ENCODE assay signal across 7 mouse cellular contexts in the genomic region with DNA sequence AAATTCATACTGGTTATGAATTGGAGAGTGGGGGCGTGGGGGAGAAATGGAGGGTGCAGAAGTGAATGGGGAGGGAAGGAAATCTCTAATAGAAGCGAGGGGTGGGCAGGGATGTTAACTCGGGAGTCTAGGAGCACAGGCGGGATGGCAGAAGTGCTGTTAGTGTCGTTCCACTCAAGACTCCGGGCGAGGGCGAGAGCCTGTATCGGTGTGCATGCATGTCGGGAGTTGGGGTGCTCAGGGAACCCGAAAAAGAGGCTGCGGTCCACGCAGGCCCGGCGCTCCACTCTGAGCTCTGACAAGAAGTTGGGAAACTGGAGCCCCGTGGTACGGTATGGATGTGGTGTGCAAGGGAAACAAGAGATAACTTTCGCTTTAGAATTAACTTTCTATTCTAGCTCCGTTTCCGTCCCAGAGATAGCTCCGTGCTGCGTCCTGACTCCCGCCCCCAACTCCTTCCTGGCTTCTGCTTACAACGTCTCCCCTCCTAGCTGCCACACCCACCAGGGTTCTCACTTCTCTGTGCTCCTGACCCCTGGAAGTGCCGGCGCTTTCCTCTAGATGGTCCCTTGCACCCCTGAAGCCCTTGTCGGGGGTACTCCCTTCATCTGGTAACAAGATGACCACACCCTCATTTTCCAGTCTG. TPM values are rescaled to one million over a fixed set of nuclear protein-coding genes. Genes with fewer than 3 reads are reported as not detected.
A peak's percentile ranks its signal among the peaks of the same experiment; 100 is the strongest.
DNase-seq lines count a peak whose midpoint lies in the region; ATAC-seq and TF ChIP-seq lines count a peak whose summit lies in the region.

No protein-coding gene starts in this region.

- peaks cover 38% of the 10 kb centered on the region for H3K27me3 ChIP-seq in spleen, adult 2 months (ENCODE audit: control insufficient read depth, insufficient read depth, low read length)
- H3K27me3 ChIP-seq in forebrain, embryonic 10.5 days (ENCODE audit: poor library complexity, severe bottlenecking), result peaks cover 92% of the 10 kb centered on the region
- H3K27me3 ChIP-seq in limb, embryonic 12.5 days, result peaks cover 92% of the 10 kb centered on the region
- H3K27me3 ChIP-seq in neural tube, embryonic 15.5 days (replicated peaks), result peaks cover 63% of the 10 kb centered on the region

- no peak for ATAC-seq in limb, embryonic 12.5 days (ENCODE audit: insufficient number of reproducible peaks, insufficient read depth, low FRiP score, low TSS enrichment, low read depth)
- no peak for ATAC-seq in neural tube, embryonic 15.5 days (ENCODE audit: low FRiP score)

- no peak for DNase-seq in spleen, adult 2 months (ENCODE audit: low read depth in 1 of 2, low spot score in 2 of 2)
- DNase-seq in spleen, postnatal 4 days (ENCODE audit: low spot score in 2 of 2), result no peak
- no peak for DNase-seq in forebrain, embryonic 10.5 days (ENCODE audit: extremely low spot score, low spot score)
- no peak for DNase-seq in ovary, postnatal 36 days (ENCODE audit: low spot score)
- no peak for DNase-seq in cerebellum, adult 8-10 months

- H3K36me3 ChIP-seq in spleen, adult 2 months (ENCODE audit: control insufficient read depth, insufficient read depth, low read length), result no peaks in the 10 kb centered on the region
- H3K36me3 ChIP-seq in forebrain, embryonic 10.5 days (replicated peaks), result no peaks in the 10 kb centered on the region
- no peaks in the 10 kb centered on the region for H3K36me3 ChIP-seq in limb, embryonic 12.5 days
- no peaks in the 10 kb centered on the region for H3K36me3 ChIP-seq in neural tube, embryonic 15.5 days

- peak overlapping the region; percentile 50 for H3K4me3 ChIP-seq in spleen, adult 2 months (ENCODE audit: extremely low read depth, insufficient read depth, insufficient read length)
- peak overlapping the region; percentile 40 for H3K4me3 ChIP-seq in forebrain, embryonic 10.5 days
- peak overlapping the region; percentile 35 for H3K4me3 ChIP-seq in limb, embryonic 12.5 days (replicated peaks)
- H3K4me3 ChIP-seq in neural tube, embryonic 15.5 days (replicated peaks), result peak overlapping the region; percentile 60

- no peak overlapping the region for H3K27ac ChIP-seq in spleen, adult 2 months (ENCODE audit: insufficient read depth, low read length)
- no peak overlapping the region for H3K27ac ChIP-seq in forebrain, embryonic 10.5 days
- H3K27ac ChIP-seq in limb, embryonic 12.5 days, result no peak overlapping the region
- no peak overlapping the region for H3K27ac ChIP-seq in neural tube, embryonic 15.5 days (replicated peaks)

- TF ChIP-seq CTCF in spleen, adult 2 months (IDR thresholded peaks at IDR 0.05; ENCODE audit: extremely low read depth, insufficient read depth, insufficient read length, insufficient replicate concordance), result no peak

- H3K9me3 ChIP-seq in forebrain, embryonic 10.5 days, result peaks cover 7% of the 10 kb centered on the region
- peaks cover 8% of the 10 kb centered on the region for H3K9me3 ChIP-seq in limb, embryonic 12.5 days
- H3K9me3 ChIP-seq in neural tube, embryonic 15.5 days (replicated peaks), result no peaks in the 10 kb centered on the region

- H3K9ac ChIP-seq in limb, embryonic 12.5 days (replicated peaks), result no peak overlapping the region
- H3K9ac ChIP-seq in neural tube, embryonic 15.5 days (replicated peaks), result no peak overlapping the region

- H3K4me2 ChIP-seq in limb, embryonic 12.5 days, result peak overlapping the region; percentile 54
- H3K4me2 ChIP-seq in neural tube, embryonic 15.5 days, result peak overlapping the region; percentile 99

- H3K4me1 ChIP-seq in spleen, adult 2 months (ENCODE audit: control insufficient read depth, insufficient read depth, insufficient read length), result peaks cover 4% of the 10 kb centered on the region
- H3K4me1 ChIP-seq in forebrain, embryonic 10.5 days, result peaks cover 57% of the 10 kb centered on the region
- peaks cover 36% of the 10 kb centered on the region for H3K4me1 ChIP-seq in limb, embryonic 12.5 days (replicated peaks)
- H3K4me1 ChIP-seq in neural tube, embryonic 15.5 days, result peaks cover 38% of the 10 kb centered on the region

- WGBS in spleen, adult 2 months, result 1% methylated on average over 27 of the region's 27 CpGs
- under 1% methylated on average over 27 of the region's 27 CpGs for WGBS in forebrain, embryonic 10.5 days
- WGBS in limb, embryonic 12.5 days, result under 1% methylated on average over 27 of the region's 27 CpGs
- under 1% methylated on average over 27 of the region's 27 CpGs for WGBS in neural tube, embryonic 15.5 days

- no peak for TF ChIP-seq POLR2A in spleen, adult 2 months (IDR thresholded peaks at IDR 0.05; ENCODE audit: low read depth, low read length)

RNA-seq across cellular contexts. Expression of gene Hrk, which starts 7.8 kb away (rescaled TPM):
- polyA plus RNA-seq in spleen, adult 2 months (2012; rRNA removed), result not detected in 2 replicates
- 0.04 and 0.09 TPM in 2 replicates for polyA plus RNA-seq in forebrain, embryonic 10.5 days (2016; fragmentation: Nextera tagmentation; extraction: Ambion mirVana)
- polyA plus RNA-seq in limb, embryonic 12.5 days (2016; fragmentation: Nextera tagmentation; extraction: Ambion mirVana), result 0.13 TPM in 2 replicates
- 3.0 and 4.0 TPM in 2 replicates for polyA plus RNA-seq in neural tube, embryonic 15.5 days (2015; fragmentation: Nextera tagmentation; extraction: Ambion mirVana)

RNA-seq across cellular contexts. Expression of gene Fbxw8, which starts 16.9 kb away (rescaled TPM):
- polyA plus RNA-seq in spleen, adult 2 months (2012; rRNA removed), result 20.3 and 21.8 TPM in 2 replicates
- polyA plus RNA-seq in forebrain, embryonic 10.5 days (2016; fragmentation: Nextera tagmentation; extraction: Ambion mirVana), result 32.7 and 33.8 TPM in 2 replicates
- polyA plus RNA-seq in limb, embryonic 12.5 days (2016; fragmentation: Nextera tagmentation; extraction: Ambion mirVana), result 42.9 and 44.5 TPM in 2 replicates
- 18.0 and 19.4 TPM in 2 replicates for polyA plus RNA-seq in neural tube, embryonic 15.5 days (2015; fragmentation: Nextera tagmentation; extraction: Ambion mirVana)
